Mouse (Mus musculus) heart, postnatal 36 days (tissue): ENCODE results near the gene Crybb2. TPM values are rescaled to one million over a fixed set of nuclear protein-coding genes. Genes with fewer than 3 reads are reported as not detected.
A peak's percentile ranks its signal among the peaks of the same experiment; 100 is the strongest.

Experiments used
- DNase-seq, 2 experiments: peaks; one replicate each; pipeline ENCODE4 v3.0.0; 2021 to 2022
- intact Hi-C: fragments of 180-260 bp; cut with DNase I; formaldehyde crosslinking; loops from one replicate; pipeline ENCODE4 v1.15.1; 2025
- total RNA-seq, 2 experiments: library from RNA; stranded (reverse); gene quantifications; 2 replicates each; pipeline ENCODE4 v1.2.3; 2021

Gene Crybb2
- total RNA-seq, 2 experiments from 2014 or later: not detected

- peak in 1 of 2 experiments; percentile 43 for DNase-seq
- intact Hi-C loops: no loop called here
Measured at GRCm38 (mm10) chr5:113091162-113091561, 21.2 kb upstream of the Crybb2 start.

GRCm38 (mm10) chr5:113090750-113091149 is 20.8 kb upstream of the Crybb2 start:
- intact Hi-C loops: no loop called here

DNA sequence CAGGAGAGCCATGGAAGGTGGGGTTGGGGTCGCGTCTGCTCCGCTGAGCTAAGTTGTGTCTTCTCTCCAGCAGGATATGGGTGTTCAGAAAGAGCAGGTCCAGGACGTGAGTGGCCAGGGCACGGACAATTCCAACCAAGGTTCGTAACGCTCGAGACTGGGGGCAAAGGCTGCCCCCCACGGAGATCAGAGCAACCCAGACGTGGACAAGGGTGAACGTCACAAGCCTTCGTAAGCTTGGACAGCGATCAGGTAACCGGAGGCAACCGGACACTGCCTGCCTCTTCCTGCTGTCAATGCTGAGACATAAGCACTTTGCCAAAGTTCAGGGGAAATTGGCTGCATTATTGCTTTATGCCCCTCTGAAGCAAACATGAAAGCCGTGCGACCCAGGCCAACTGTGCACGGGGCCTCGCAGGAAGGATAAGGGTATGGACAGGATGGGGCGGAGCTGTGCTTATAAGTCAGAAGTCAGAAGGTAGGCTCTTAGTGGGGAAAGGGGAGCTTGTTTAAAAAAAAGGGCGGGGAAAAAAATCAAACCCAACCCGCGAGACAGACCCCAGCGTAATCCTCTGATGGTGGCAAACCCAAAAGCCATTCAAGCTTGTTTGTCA is 20.3 kb upstream of the Crybb2 start:
- no peak for DNase-seq

More at GRCm38 (mm10) chr5:113090750-113091149, 20.8 kb upstream of the Crybb2 start:
- DNase-seq: no peak

GRCm38 (mm10) chr5:113087465-113087864 is 17.5 kb upstream of the Crybb2 start:
- DNase-seq: no peak
- intact Hi-C loops: no loop called here

More for the DNA sequence above, 20.3 kb upstream of the Crybb2 start:
- intact Hi-C loops: no loop called here

- intact Hi-C loops: no loop called here
- DNase-seq: no peak
Measured at GRCm38 (mm10) chr5:113086990-113087389, 17.1 kb upstream of the Crybb2 start.

DNA sequence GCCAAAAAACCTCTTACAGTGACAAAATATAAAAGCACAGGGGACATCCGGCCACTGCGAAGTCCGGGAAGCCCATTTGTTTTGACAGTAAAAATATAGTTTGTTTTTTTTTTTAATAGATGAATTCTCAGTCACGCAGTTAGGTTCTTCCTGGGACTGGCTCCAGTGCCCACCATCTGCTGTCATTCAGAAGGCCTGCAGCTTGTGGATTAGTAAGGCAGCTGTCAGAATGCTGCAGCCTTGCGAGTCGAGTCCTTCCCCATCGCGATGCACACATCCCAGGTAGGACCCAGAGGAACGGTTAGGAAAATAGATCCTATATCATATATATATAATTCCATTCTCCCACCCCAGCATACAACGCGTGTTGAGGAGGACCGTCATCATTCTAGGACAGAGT is 16.5 kb upstream of the Crybb2 start:
- no peak for DNase-seq
- intact Hi-C loops: no loop called here

- DNase-seq: no peak
- intact Hi-C loops: no loop called here
Measured at GRCm38 (mm10) chr5:113085931-113086330, 16.0 kb upstream of the Crybb2 start.

GRCm38 (mm10) chr5:113084309-113084708 is 14.4 kb upstream of the Crybb2 start:
- intact Hi-C loops: no loop called here
- no peak for DNase-seq

GRCm38 (mm10) chr5:113082356-113083168 is 12.6 kb upstream of the Crybb2 start:
- intact Hi-C loops: no loop called here
- DNase-seq: no peak

GRCm38 (mm10) chr5:113081439-113081838 is 11.5 kb upstream of the Crybb2 start, which contains the start of gene Crybb3:
Crybb3 (minus strand) TSS chr5:113081584.
- DNase-seq: peak in 1 of 2 experiments; percentile 36
- intact Hi-C loops: no loop called here

DNA sequence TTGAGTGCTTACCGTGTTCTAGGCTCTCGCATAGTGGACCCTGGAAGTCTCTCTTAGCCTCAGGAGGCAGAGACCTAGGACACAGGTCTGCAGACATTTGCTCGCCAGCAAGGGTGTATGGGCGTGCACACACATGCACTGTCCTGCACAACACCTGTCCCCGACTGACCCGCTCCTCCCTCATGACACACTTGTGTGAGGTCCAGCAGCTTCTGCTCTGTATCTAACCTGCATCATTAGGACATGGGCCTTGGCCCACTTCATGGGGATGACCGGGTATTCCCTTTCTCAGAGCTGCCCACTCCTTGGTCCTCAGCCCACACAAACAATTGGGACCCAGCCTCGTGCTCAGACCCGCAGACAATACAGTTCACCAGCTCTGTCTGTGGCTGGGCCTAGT is 11.1 kb upstream of the Crybb2 start:
- intact Hi-C loops: no loop called here
- no peak for DNase-seq

GRCm38 (mm10) chr5:113079783-113080182 is 9.9 kb upstream of the Crybb2 start:
- peak in 1 of 2 experiments; percentile 40 for DNase-seq
- intact Hi-C loops: no loop called here

- no peak for DNase-seq
- intact Hi-C loops: no loop called here
Measured at GRCm38 (mm10) chr5:113078686-113079085, 8.8 kb upstream of the Crybb2 start.

DNA sequence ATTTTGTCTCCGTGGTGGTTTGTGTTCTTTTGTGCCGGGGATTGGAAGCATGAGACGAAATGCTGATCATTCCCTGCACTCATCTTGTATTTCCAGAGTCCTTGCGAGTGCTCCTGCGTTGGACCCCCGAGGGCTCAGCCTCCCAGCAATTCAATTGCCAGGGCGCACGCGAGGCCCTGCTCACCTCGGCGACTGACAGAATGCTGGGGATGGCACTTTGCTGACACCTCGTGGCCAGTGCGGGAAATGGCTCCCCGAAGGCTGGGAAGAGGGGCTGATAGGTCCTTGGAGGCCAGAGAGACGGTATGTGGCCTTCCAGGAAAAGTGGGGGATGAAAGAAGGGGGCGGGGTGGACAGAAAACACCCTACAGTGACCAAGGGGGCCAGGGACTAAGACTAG is 15.6 kb downstream of the Crybb2 start:
- DNase-seq: peak; percentile 80 to 85
- intact Hi-C loops: loop anchor here (1.0 to 10.0 kb wide), 4 partner anchors 40 to 621 kb away; partner anchors contain the start of gene Grk3

DNA sequence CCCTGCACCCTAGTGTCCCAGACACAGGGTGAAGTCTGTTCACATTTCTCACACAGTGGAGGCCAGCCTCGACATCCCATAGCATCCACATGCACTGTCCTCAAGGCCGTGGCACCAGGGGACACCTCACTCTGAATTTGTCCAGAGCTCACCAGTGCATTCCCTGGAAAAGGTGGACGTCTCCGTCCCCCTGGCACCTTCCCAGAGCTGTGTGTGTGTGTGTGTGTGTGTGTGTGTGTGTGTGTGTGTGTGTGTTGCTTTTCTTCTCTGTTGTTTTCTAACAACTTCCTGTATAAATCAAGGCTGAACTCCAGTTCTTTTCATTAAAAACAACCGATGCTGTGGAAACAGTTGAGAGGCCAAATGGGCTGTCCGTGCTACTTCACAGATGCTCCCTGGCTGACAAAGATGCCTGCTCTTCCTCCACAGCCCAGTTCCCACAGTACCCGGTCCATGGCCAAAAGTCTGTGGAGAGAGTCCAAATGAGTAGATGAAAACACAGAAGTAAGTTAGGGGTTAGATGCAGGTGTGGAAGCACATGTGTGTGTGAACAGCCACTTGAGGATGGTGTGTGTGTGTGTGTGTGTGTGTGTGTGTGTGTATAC is 19.2 kb downstream of the Crybb2 start:
- intact Hi-C loops: loop anchor here (10.0 kb wide), 1 partner anchor 576 kb away; no protein-coding TSS in a partner anchor
- no peak for DNase-seq

- intact Hi-C loops: loop anchor here (10.0 kb wide), 1 partner anchor 575 kb away; no protein-coding TSS in a partner anchor
- no peak for DNase-seq
Measured at GRCm38 (mm10) chr5:113049876-113050275, 20.0 kb downstream of the Crybb2 start.

GRCm38 (mm10) chr5:113045511-113046273 is 24.2 kb downstream of the Crybb2 start:
- DNase-seq: no peak
- intact Hi-C loops: no loop called here

DNA sequence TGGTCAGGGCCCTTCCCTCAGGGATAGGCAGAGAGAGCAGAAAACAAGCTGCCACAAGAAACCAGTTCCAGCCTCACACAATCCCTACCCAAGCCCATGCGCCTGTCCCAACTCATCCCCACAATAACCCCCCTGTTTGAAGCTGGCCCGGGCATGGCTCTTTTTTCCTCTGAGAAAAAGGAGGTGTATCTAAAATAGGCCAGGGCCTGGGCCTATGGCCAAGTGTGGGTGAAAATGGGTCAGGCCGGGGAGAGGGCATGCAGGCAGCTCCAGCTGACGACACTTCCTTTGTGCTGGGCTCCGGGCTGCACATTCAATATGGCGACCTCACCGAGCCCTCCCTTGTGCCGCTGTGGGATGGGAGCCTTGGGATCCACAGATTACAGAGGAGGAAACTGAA is 26.4 kb downstream of the Crybb2 start:
- intact Hi-C loops: no loop called here
- DNase-seq: peak; percentile 31 to 40

- DNase-seq: peak; percentile 35 to 42
- intact Hi-C loops: no loop called here
Measured at GRCm38 (mm10) chr5:113041567-113042071, 28.3 kb downstream of the Crybb2 start.

GRCm38 (mm10) chr5:113040776-113041175 is 29.1 kb downstream of the Crybb2 start:
- intact Hi-C loops: no loop called here
- peak in 1 of 2 experiments; percentile 27 for DNase-seq
